Mouse (Mus musculus) midbrain, embryonic 14.5 days (tissue): ENCODE data around the gene Ruvbl2. TPM values are rescaled to one million over a fixed set of nuclear protein-coding genes. Genes with fewer than 3 reads are reported as not detected.
"Not testable (repeated sequence)": the region's sequence is repeated elsewhere in the genome, so short reads cannot be mapped to it uniquely, and the experiment has no call there.

Source experiments
- ATAC-seq: fragments of 200-750 bp; cut with Nextera tagmentation; 2 replicates; pipeline ENCODE4 v1.8.0; 2017; ENCODE audit warnings: moderate number of reproducible peaks, moderate library complexity; ENCODE audit not compliant: low FRiP score, low TSS enrichment
- DNase-seq: peaks from one replicate; pipeline ENCODE4 v3.0.0-alpha.2; 2015
- H3K27ac ChIP-seq: fragments of 300-500 bp; sonication (generic); replicated peaks from 2 replicates; pipeline ENCODE4 v1.5.1; 2014; ENCODE audit warnings: mild to moderate bottlenecking, low read depth, low read length, moderate library complexity
- H3K27me3 ChIP-seq: fragments of 300-500 bp; sonication (generic); 2 replicates; pipeline ENCODE4 v1.6.1; 2014; ENCODE audit warnings: low read length, control low read depth, mixed read lengths; ENCODE audit not compliant: control insufficient read depth, insufficient read depth
- H3K36me3 ChIP-seq: fragments of 300-500 bp; sonication (generic); 2 replicates; pipeline ENCODE4 v1.6.1; 2014; ENCODE audit warnings: low read length, control low read depth; ENCODE audit not compliant: control insufficient read depth, insufficient read depth
- H3K4me1 ChIP-seq: fragments of 300-500 bp; sonication (generic); 2 replicates; pipeline ENCODE4 v1.6.1; 2014; ENCODE audit warnings: mild to moderate bottlenecking, antibody characterized with exemption, low read length, control low read depth; ENCODE audit not compliant: control insufficient read depth, insufficient read depth
- H3K4me2 ChIP-seq: fragments of 300-500 bp; sonication (generic); 2 replicates; pipeline ENCODE4 v1.6.1; 2014; ENCODE audit warnings: mild to moderate bottlenecking, low read length, moderate library complexity
- H3K4me3 ChIP-seq: fragments of 300-500 bp; sonication (generic); replicated peaks from 2 replicates; pipeline ENCODE4 v1.5.1; 2014; ENCODE audit warnings: low read depth, low read length
- H3K9ac ChIP-seq: fragments of 300-500 bp; sonication (generic); replicated peaks from 2 replicates; pipeline ENCODE4 v1.6.1; 2014; ENCODE audit warnings: mild to moderate bottlenecking, low read length, moderate library complexity
- H3K9me3 ChIP-seq: fragments of 300-500 bp; sonication (generic); 2 replicates; pipeline ENCODE4 v1.6.1; 2016; ENCODE audit warnings: low read length, control low read depth, mixed read lengths; ENCODE audit not compliant: control insufficient read depth
- WGBS: fragments of 180-500 bp; shearing (Covaris S2); extraction: QIAGEN DNeasy Blood & Tissue Kit; methylation state at CpG from one replicate; pipeline ENCODE4 v1.1.7; 2014; 5-methylcytosine and 5-hydroxymethylcytosine counted together
- polyA plus RNA-seq: library from polyadenylated mRNA; unstranded; fragments of >200 nt; fragmentation: Nextera tagmentation; extraction: Ambion mirVana; gene quantifications from 2 replicates; pipeline ENCODE4 v1.2.1, GENCODE M21; 2014

The Ruvbl2 gene
- 110 and 114 TPM in 2 replicates for polyA plus RNA-seq

DNA sequence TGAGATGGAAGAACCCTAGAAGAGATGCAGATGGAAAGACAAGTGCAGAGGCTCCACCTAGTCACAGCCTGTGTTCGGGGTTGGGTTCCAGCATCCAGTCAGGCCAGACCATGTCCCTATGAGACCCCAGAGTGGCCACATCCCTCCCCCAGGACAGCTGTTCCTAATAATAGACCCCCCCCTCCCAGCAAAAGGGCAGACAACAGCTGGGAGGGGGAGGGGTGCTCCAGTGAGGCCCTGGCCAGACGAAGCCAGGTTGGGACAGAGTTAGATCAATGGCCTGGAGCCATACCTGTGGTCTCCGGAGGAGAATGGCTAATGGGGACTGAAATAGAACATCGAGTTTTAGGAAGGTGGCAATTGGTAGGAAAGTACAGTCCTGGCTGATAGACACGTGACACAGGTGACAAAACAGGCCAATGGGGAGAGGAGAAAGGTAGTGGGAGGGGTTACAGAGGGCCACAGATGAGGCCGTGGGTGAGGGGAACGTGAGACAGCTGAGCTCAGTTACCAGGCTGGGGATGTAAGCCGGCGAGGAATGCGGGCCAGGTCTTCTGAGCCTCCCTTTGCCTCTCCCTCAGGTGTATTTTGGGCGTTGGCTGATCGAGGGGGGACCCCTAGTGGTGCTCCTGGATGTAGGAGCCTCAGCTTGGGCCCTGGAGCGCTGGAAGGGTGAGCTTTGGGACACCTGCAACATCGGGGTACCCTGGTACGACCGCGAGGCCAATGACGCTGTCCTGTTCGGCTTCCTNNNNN is at the start of gene Ruvbl2:
TSS of gene Ruvbl2 (minus strand) at position 576 of the 756 bp plus-strand sequence.
- Histone ChIP-seq H3K4me2 (peak within 1 kb of the TSS; percentile 4; the same call in 1 of the 2 replicates), H3K27ac (no peak within 1 kb of the TSS), H3K9me3 (no peaks in the 10 kb centered on the region), H3K36me3 (peaks cover 14% of the 10 kb centered on the region), H3K9ac (no peak within 1 kb of the TSS), H3K4me1 (peaks cover 28% of the 10 kb centered on the region), H3K4me3 (no peak within 1 kb of the TSS), H3K27me3 (no peaks in the 10 kb centered on the region)
- no peak for DNase-seq
- no peak for ATAC-seq
- WGBS, result 24% methylated on average over 19 of the region's 19 CpGs

DNA sequence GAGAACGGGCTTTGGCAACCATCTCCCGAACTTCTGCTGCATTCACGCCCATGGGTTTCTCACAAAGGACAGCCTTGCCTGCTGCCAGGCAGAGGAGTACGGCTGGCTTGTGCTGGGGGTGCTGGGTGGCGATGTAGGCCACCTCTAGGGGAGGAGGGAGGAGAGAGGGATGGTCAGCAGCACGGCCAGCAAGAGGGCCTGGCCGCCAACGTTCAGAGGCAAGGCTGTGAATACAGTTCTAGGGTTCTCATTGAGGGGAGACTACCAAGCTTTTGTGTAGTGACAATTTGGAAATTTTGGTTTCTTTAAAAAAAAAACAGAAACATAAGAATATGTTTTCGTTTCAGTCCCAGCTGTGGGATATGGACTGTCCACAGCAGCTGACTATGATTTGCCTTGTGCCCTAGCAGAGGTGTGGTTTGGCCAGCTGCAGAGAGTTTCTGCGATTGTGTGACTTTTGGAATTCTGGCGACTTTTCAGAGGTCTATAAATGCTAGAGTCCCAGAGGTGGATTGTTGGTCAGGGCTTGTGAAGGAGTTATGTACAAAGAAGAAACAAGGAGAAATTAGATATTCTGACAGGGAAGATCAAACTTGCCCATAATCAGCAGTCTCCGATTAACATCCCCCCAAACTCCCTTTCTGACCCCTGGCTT is 49.0 kb upstream of the Ruvbl2 start, which contains the start of gene Gm45808:
TSS of gene Gm45808 (minus strand) at position 51 of the 655 bp plus-strand sequence.
- 84% methylated on average over 12 of the region's 12 CpGs for WGBS
- Histone ChIP-seq H3K4me3 (peak within 1 kb of the TSS; percentile 34; the same call in 1 of the 2 replicates), H3K4me2 (peak within 1 kb of the TSS; percentile 56), H3K27ac (no peak within 1 kb of the TSS), H3K36me3 (no peaks in the 10 kb centered on the region), H3K9ac (no peak within 1 kb of the TSS), H3K9me3 (no peaks in the 10 kb centered on the region), H3K27me3 (no peaks in the 10 kb centered on the region), H3K4me1 (0 out of 2 replicates have a peak, but pooled peaks cover 9% of the 10 kb centered on the region)
- DNase-seq (no peak), ATAC-seq (no peak)

DNA sequence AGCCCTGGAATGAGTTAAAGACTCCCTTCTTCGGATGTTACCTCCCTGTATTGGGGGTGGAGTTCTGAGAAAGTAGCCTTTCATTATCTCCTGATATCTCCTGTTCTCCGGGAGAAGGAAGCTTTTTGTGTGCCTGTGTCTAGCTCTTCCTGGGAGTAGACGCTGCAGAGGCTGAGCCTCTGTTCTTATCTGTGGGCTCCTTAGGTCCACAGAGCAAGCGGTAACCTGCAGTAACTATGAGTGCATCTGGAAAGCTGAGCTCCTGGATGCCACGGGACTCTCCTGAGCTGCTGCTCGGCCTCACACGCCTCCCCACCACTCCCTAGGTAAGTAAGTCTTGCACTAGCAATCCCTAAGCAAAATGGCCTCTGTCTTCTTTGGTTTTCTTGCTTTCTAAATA is 48.3 kb upstream of the Ruvbl2 start:
- Histone ChIP-seq H3K36me3 (no peaks in the 10 kb centered on the region), H3K9me3 (no peaks in the 10 kb centered on the region), H3K27me3 (no peaks in the 10 kb centered on the region), H3K4me1 (0 out of 2 replicates have a peak, but pooled peaks cover 9% of the 10 kb centered on the region), H3K4me2 (no peak overlapping the region), H3K4me3 (no peak overlapping the region), H3K9ac (no peak overlapping the region), H3K27ac (no peak overlapping the region)
- WGBS, result 89% methylated on average over 7 of the region's 7 CpGs
- ATAC-seq (no peak), DNase-seq (no peak)

DNA sequence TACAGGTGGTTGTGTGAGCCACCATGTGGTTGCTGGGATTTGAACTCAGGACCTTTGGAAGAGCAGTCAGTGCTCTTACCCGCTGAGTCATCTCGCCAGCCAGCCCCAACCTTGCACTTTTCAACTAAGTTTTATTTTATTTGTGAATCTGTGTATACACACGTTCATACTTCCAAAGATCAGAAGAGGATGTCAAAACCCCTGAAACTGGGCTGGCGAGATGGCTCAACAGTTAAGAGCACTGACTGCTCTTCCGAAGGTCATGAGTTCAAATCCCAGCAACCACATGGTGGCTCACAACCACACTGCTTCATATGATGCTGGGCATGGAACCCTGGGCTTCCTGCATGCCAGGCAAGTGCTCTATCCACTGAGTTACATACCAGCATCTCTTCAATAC is 47.1 kb upstream of the Ruvbl2 start:
- not testable (repeated sequence) for H3K36me3 ChIP-seq, H3K4me1 ChIP-seq, H3K9ac ChIP-seq, H3K27me3 ChIP-seq, H3K27ac ChIP-seq, ATAC-seq, DNase-seq, H3K4me3 ChIP-seq, H3K9me3 ChIP-seq, H3K4me2 ChIP-seq
- WGBS, result 94% methylated on average over 5 of the region's 5 CpGs

DNA sequence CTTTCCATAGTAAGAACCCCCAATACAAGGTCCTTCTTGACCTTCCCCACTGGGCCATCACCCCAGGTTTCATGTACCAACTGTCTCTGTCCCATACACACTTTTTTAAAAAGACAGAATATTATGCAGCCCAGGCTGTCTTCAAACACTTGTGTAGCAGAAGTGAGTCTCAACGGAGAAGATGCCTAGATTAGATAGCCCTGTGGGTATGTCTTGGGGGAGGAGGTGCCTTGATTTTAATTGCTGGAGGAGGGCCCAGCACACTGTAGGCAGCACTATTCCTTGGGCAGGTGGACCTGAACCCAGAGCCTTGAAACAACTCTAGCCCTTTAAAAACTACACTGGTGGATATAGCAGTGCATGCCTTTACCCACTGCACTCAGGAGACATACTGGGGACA is 44.3 kb upstream of the Ruvbl2 start:
- no peak overlapping the region for H3K27ac ChIP-seq
- no peaks in the 10 kb centered on the region for H3K36me3 ChIP-seq
- 98% methylated on average over 1 of the region's 1 CpGs for WGBS
- H3K9ac ChIP-seq, result no peak overlapping the region
- H3K27me3 ChIP-seq, result no peaks in the 10 kb centered on the region
- H3K9me3 ChIP-seq, result no peaks in the 10 kb centered on the region
- no peaks in the 10 kb centered on the region for H3K4me1 ChIP-seq
- ATAC-seq (no peak), DNase-seq (no peak)
- H3K4me2 ChIP-seq, result no peak overlapping the region
- H3K4me3 ChIP-seq, result no peak overlapping the region

DNA sequence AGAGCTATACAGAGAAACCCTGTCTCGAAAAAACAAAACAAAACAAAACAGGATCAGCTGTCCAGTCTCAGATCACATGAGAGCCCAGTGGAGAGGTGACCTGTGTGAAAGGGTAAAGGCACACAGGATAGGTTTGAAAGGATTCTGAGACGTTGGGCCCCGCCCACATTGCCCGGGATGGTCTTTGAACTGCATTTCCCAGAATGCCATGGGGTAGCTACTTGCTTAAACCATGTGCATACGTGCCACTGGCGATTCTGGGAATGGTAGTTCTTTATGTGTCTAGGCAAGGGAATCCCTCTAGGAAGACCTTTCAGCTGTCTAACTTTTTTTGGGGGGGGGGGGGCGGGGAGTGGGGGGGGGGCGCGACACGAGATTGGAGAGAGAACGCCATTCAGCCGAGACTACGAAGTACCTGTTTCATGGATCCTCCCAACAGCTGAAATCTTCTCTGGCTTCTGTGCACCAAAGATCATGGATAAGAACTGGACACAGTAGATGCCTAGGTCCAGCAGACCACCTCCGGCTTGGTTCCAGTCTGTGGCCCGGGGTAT is 43.6 kb upstream of the Ruvbl2 start, which contains the start of gene Tulp2:
TSS of gene Tulp2 (plus strand) at position 504 of the 554 bp plus-strand sequence.
- Histone ChIP-seq H3K27ac (no peak within 1 kb of the TSS), H3K4me2 (no peak within 1 kb of the TSS), H3K4me3 (no peak within 1 kb of the TSS), H3K9me3 (no peaks in the 10 kb centered on the region), H3K27me3 (no peaks in the 10 kb centered on the region), H3K36me3 (no peaks in the 10 kb centered on the region), H3K4me1 (no peaks in the 10 kb centered on the region), H3K9ac (no peak within 1 kb of the TSS)
- peak; percentile 85 for DNase-seq
- WGBS, result 55% methylated on average over 15 of the region's 15 CpGs
- ATAC-seq, result peak; percentile 34; the same call in 1 of the 2 replicates

DNA sequence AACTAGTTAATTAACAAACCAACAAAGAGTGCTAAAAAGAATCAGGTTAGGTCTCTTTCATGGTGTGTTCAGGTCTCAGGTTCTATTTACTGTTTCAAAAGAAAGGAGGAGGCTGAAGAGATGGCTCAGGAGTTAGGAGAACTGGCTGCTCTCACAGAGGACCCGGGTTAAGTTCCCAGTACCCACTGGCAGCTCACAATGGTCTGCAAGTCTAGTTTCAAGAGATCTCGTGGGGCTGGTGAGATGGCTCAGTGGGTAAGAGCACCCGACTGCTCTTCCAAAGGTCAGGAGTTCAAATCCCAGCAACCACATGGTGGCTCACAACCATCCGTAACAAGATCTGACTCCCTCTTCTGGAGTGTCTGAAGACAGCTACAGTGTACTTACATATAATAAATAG is 42.4 kb upstream of the Ruvbl2 start:
- H3K4me3 ChIP-seq, H3K27ac ChIP-seq, H3K9ac ChIP-seq, H3K9me3 ChIP-seq, ATAC-seq, H3K4me1 ChIP-seq, H3K4me2 ChIP-seq, H3K36me3 ChIP-seq, H3K27me3 ChIP-seq, DNase-seq: not testable (repeated sequence)
- 79% methylated on average over 3 of the region's 4 CpGs for WGBS

DNA sequence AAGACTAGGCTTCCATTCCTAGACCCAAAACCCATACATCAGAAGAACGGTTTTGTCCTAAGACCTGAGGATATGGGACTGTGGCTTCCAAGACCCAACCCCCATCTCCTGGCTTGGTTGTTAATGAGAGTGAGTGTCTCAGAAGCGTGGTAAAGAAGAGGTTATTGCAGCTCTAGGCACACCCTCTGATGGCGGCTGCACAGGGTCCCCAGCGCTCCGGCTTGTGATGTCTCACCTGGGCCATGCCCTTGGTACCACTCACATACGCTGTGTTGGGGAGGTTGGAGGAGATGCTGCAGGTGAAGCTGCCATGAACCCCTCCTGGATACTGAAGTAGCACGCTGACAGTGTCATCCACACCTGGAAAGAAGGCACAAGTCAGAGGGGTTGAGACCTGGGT is 40.9 kb upstream of the Ruvbl2 start:
- DNase-seq, result no peak
- H3K27me3 ChIP-seq, result no peaks in the 10 kb centered on the region
- no peak overlapping the region for H3K9ac ChIP-seq
- no peak overlapping the region for H3K4me3 ChIP-seq
- H3K9me3 ChIP-seq, result no peaks in the 10 kb centered on the region
- ATAC-seq, result no peak
- H3K4me2 ChIP-seq, result no peak overlapping the region
- WGBS, result 93% methylated on average over 7 of the region's 7 CpGs
- H3K4me1 ChIP-seq, result no peaks in the 10 kb centered on the region
- no peak overlapping the region for H3K27ac ChIP-seq
- no peaks in the 10 kb centered on the region for H3K36me3 ChIP-seq
